Mouse (Mus musculus) CH12F3 (cell line): ENCODE results near the gene Sac3d1.
"Not testable (repeated sequence)": the region's sequence is repeated elsewhere in the genome, so short reads cannot be mapped to it uniquely, and the experiment has no call there.

ENCODE experiments used
- in situ Hi-C: fragments of 300-500 bp; cut with MboI; formaldehyde crosslinking; loops from 2 replicates; pipeline ENCODE4 v1.14.3; 2020; ENCODE audit warnings: low sequenced_read_pairs

The Sac3d1 gene

DNA sequence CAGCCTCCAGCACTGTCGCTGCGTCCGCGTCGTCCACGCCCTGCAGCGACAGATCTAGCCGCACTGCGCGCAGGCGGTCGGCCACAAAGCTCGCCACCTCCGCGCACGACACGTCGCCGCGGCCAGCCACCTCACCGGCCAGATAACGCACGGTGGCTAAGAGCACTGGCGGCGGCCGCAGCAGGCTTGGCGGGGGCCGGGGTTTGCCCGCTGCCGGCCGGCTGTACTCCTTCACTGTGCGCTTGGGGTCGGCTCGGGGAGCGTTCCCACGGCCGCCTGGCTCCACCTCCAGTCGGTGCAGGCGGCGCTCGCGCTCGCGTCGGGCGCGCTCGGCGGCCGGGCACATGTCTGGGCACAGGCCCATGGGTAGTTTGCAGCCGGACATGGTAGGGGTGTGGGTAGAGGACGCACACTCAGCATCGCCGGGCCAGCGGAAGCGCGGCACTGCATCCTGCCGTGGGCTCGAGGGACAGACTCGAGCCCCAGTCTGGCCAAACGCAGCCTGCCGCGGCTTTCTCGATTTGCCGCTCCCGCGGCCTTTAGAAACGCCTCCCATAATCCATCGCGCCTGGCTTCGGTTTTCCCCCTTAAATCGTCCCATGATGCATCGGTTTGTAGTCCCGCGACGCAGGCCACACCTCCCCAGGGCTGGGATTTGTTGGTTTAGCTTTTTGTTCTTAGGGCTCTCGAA lies at the start of gene Sac3d1:
TSS of gene Sac3d1 (minus strand) at position 665 of the 691 bp plus-strand sequence.
- in situ Hi-C loops: no loop called here

DNA sequence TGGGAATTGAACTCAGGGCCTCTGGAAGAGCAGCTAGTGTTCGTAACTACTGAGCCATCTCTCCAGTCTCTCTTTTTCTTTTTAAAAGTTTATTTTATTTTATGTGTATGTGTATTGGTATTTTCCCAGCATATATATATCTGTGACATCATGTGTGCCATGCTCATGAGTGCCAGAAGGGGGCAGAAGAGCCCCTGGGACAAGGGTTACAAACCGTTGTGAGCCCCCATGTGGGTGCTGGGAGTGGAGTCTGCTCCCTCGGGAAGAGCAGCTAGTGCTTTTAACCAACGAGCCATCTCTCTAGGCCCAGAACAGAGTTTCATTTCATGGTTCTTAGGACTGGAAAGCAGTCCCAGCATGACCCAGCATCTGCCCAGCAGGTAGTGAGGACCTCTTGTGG lies 48.3 kb upstream of the Sac3d1 start:
- in situ Hi-C loops: no loop called here

GRCm38 (mm10) chr19:6163872-6164547 lies 45.6 kb upstream of the Sac3d1 start:
- in situ Hi-C loops: no loop called here

DNA sequence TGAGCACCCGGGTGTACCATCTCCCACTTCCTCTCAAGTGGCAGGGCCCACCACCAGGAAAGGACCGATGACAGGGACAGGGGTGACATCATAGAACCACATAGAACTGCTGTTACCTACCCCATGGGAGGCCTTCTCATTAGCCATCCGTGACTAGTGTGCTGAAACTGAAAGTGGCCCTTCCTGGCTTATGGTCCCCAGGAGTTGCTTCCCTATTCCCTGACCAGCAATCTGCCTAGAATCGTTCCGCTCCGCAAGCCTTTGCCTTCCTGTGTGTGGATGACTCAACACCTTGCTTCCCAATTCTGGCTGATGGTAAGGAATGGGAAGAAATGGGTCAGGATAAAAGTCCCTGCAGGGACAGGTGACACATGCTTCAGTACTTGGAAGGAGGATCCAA lies 38.8 kb upstream of the Sac3d1 start:
- in situ Hi-C loops: no loop called here

- in situ Hi-C loops: no loop called here
Observed at GRCm38 (mm10) chr19:6156372-6156771, 37.9 kb upstream of the Sac3d1 start.

DNA sequence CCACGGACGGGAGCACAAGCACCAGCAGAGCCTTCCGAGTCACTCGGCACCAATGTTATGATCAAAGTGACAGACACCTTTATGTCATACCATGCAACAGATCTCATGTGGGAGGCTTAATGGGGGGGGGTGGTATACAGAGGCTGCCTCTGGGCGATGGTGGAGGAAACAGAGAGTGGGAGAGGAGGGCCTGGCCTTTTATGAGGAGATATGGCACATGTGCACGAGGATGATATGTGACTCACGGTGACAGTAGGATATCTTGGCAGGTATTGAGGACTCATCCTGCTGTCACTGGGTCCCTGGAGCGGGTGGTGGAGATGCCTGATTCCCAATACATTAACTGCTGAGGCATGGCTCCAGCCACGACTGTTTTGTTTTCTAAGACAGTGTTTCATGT lies 36.7 kb upstream of the Sac3d1 start:
- in situ Hi-C loops: no loop called here

DNA sequence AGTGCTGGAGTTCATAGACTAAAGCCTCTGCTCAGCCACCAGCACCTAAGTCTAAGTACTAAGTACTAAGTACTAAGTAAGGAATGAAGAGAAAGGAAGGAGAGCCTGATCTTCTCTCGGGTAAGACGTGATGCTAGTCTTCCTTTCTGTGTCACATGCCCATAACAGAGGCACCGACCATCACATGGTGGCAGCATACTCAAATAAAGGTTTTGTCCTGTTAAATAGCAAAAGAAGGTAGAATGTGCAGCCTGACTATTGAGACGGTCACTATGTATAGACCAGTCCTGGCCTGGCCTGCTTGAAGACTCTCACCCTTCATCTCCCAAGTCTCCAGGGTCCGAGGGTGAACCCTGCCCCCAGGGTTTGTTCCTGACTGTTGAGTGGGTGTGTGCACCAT lies 26.4 kb upstream of the Sac3d1 start:
- in situ Hi-C loops: no loop called here

DNA sequence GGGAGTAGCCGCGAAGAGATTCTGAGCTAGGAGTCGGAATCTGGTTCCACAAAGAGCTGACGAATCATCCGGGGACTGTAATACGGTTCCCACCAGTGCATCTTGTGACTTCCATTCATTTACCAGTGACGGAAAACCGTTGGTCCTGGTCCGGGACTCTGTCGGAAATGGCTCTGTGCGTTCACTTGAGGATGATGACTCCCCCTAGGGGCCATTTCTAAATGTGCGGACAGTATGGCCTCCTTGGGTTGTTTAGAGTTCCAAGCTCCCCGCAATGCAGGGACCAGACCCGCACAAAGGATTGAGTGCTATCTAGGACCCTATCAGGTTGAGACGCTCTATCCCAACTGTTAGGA lies 22.9 kb upstream of the Sac3d1 start, which contains the start of gene Arl2:
TSS of gene Arl2 (minus strand) at position 155 of the 356 bp plus-strand sequence.
- in situ Hi-C loops: no loop called here

GRCm38 (mm10) chr19:6140678-6141393 lies 22.4 kb upstream of the Sac3d1 start, which contains the start of gene Batf2:
TSS of gene Batf2 (plus strand) at chr19:6140983.
- in situ Hi-C loops: no loop called here

GRCm38 (mm10) chr19:6140374-6140677 lies 21.9 kb upstream of the Sac3d1 start:
- in situ Hi-C loops: no loop called here

GRCm38 (mm10) chr19:6139701-6140100 lies 21.3 kb upstream of the Sac3d1 start:
- in situ Hi-C loops: no loop called here

GRCm38 (mm10) chr19:6136397-6136796 lies 17.9 kb upstream of the Sac3d1 start:
- in situ Hi-C loops: no loop called here

DNA sequence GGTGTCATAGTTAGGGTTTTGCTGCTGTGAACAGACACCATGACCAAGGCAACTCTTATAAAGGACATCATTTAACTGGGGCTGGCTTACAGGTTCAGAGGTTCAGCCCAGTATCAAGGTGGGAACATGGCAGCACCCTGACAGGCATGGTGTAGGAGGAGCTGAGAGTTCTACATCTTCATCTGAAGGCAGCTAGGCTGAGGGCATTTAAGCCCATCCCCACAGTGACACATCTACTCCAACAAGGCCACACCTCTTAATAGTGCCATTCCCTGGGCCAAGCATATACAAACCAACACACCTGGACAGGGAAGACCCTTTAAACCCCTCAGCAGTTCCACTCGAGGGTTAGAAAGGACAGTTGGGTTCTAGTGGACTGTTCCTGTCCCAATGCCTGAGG lies 14.7 kb upstream of the Sac3d1 start:
- in situ Hi-C loops: not testable (repeated sequence)

DNA sequence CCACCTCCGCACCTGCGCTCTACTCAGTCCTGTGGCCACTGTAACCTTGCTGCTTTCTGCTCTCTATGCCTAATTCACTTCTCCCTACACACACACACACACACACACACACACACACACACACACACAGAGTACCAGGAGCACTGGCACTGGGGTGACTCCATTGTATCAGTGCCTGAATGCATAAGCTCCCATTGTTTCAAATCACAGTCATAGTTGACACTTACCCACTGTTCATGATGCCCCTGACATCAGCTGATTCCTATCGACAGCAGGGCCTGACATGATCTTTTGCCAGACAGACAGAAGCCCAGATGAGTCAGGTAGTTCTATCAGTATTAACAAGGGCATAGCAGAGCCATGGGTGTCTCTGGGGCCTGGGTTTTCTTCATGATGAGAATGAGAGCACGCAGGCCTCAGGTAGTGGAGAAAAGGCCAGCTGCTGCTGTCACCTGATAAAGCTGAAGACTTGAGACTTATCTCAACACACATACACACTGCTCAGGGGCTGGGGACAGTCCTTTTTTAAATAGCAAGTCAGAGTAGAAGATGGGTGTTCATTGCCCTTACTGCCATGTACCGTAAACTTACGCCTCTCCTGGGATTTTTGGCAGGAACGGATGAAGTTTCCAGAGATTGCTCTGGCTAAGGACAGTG lies 13.8 kb upstream of the Sac3d1 start:
- in situ Hi-C loops: no loop called here

DNA sequence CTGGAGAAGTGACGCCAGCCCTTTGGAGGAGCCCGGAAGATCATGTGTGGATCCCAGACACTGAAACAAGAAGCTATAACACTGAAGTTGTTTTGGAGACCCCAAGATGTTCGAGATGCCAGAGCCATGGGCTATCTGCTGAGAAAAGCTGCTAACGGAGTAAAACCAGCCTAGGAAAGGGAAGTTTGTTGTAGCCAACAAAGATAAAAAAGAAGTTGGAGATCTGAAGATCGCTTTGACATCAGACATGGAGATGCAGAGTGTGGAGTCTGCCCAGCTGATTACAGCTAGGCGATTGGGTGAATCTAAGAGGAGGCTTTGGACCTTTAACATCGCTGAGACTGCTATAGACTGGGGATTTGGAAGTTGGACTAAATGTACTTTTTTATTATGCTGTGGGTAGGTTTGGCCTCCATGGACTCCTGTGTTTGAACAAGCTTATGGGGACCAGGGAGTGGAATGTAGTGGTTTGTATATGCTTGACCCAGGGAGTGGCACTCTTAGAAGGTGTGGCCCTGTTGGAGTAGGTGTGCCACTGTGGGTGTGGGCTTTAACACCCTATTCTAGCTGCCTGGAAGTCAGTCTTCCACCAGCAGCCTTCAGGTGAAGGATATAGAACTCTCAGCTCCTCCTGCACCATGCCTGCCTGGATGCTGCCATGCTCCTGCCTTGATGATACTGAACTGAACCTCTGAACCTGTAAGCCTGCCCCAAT lies 12.1 kb upstream of the Sac3d1 start:
- in situ Hi-C loops: not testable (repeated sequence)

DNA sequence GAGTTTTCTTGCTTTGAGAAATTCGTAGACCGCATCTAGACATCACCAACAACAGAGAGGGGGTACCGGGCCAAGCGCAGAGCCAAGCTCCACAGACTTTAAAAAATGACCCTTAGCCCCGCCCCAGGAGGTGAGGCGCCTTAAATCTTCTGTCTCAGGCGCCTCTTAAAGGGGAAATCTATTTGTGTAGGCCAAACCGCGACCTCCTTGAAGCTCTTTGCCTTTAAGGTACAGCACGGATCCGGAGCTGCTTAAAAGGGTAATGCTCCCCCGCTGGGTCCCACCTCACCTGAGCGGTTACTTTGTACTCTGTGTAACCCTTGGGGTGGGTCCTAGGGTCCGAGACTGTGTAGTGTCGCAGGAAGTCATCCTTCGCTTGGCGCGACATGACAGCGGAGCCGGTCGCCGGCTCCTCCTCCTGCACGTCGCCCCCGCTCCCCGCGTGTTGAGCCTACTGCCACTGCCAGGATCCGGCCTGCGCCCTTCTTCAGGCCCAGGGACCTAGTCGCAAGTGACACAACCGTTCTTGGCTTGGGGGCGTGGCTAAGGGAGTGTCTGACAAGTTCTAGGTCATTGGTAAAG lies 9.4 kb upstream of the Sac3d1 start, which contains the start of gene Snx15:
TSS of gene Snx15 (minus strand) at position 545 of the 582 bp plus-strand sequence.
- in situ Hi-C loops: loop anchor here (10.0 kb wide), 1 partner anchor 163 kb away; the partner anchor contains the start of gene Pola2

DNA sequence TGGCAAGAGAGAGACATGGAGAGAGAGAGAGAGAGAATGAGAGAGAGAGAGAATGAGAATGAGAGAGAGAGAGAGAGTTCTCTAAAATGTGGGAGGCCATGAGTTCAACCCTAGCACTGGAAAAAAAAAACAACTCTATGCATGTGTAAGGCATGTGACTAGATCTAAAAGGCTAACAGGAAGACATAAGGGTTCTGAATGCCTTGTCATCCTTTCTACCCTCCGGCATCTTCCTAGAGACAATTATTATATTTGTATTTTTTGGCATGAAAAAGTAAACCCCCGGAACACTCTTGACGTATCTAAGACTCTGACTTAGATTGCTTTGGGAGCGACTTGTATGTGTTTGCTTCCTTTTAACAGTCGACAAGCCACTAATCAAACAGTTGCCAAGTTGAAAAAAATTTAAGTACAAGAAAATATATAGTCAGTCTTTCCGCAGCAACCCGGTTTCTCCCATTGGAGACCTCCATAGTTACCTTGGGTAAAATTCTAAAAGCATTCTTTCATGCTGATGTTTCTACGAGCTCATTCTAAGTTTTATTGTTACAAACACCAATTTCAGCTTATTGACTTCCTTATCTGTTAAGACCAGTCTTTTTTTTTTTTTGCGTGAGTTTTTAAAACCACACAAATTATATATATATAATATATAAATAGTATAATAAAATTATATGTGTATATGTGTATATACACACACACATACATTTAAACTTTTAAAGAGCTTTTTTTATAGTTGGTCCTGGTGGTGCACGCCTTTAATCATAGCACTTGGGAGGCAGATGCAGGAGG lies 8.5 kb upstream of the Sac3d1 start:
- in situ Hi-C loops: loop anchor here (10.0 kb wide), 1 partner anchor 162 kb away; the partner anchor contains the start of gene Pola2

DNA sequence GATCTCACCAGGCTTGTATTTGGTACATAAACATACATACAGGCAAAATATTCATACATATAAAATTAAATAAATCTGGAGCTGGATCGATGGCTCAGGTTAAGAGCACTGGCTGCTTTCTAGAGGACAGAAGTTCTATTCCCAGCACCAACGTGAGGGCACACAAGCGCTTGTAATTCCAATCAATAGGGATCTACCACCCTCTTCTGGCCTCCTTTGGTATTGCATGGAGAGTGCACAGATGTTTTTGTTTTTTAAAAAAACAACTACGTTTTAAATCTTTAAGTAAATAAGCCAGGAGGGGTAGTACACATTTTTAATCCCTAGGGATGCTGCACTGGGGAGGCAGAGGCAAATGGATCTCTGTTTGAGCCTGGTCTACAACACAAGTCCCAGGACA lies 7.8 kb upstream of the Sac3d1 start:
- in situ Hi-C loops: loop anchor here (10.0 kb wide), 1 partner anchor 161 kb away; the partner anchor contains the start of gene Pola2

DNA sequence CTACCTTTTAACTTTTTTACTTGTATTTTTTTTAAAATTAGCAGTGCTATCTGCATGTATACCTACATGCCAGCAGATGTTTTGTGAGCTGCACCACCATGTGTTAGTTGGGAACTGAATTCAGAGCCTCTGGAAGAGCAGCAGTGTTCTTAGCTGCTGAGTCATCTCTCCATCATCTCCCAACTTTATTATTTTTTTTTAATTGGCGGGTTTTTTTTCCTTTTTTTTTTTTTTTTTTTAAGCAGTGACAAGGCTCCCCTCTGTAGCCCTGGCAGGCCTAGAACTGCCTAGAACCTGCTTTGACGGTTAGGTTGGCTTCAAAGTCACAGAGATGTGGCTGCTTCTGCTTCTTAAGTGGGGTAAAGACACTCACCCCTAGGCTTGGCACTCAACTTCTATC lies 6.4 kb upstream of the Sac3d1 start:
- in situ Hi-C loops: loop anchor here (10.0 kb wide), 1 partner anchor 160 kb away; the partner anchor contains the start of gene Pola2
